Mouse (Mus musculus): Measurements from ENCODE around the gene Ranbp9. TPM values are rescaled to one million over a fixed set of nuclear protein-coding genes. Genes with fewer than 3 reads are reported as not detected.

Gene Ranbp9
- total and polyA plus RNA-seq, 2 experiments from 2014 or later: 9.6 to 67.1 TPM

GRCm38 (mm10) chr13:43412311-43412710 is 68.8 kb downstream of the Ranbp9 start:
- Histone ChIP-seq H3K9me3 (ENCODE audit: low read length) (no peaks in the 10 kb centered on the region), H3K36me3 (ENCODE audit: insufficient read depth, low read length) (peaks cover 35% of the 10 kb centered on the region), H3K27me3 (ENCODE audit: insufficient read depth, low read length) (no peaks in the 10 kb centered on the region), H3K4me1 (ENCODE audit: insufficient read depth, low read length) (no peaks in the 10 kb centered on the region), H3K4me2 (ENCODE audit: low read depth, low read length) (no peak overlapping the region), H3K4me3 (ENCODE audit: low read length) (no peak overlapping the region), H3K9ac (replicated peaks; ENCODE audit: low read length) (no peak overlapping the region), H3K27ac (no peak overlapping the region)
- DNase-seq (ENCODE audit: low spot score): no peak
- no peak for ATAC-seq
- TF ChIP-seq CTCF (IDR thresholded peaks at IDR 0.05; ENCODE audit: low read depth): no peak
- WGBS: 85% methylated on average over 7 of the region's 7 CpGs

- no peak for TF ChIP-seq CTCF (IDR thresholded peaks at IDR 0.05; ENCODE audit: low read depth)
- Histone ChIP-seq H3K27ac (no peak overlapping the region), H3K36me3 (ENCODE audit: insufficient read depth, low read length) (peaks cover 15% of the 10 kb centered on the region; the same call in 1 of the 2 replicates), H3K4me3 (ENCODE audit: low read length) (0 out of 2 replicates have a peak overlapping the region, but pooled peaks have one; percentile 84), H3K9ac (replicated peaks; ENCODE audit: low read length) (no peak overlapping the region), H3K4me2 (ENCODE audit: low read depth, low read length) (peak overlapping the region; percentile 71; the same call in 1 of the 2 replicates), H3K27me3 (ENCODE audit: insufficient read depth, low read length) (no peaks in the 10 kb centered on the region), H3K9me3 (ENCODE audit: low read length) (no peaks in the 10 kb centered on the region), H3K4me1 (ENCODE audit: insufficient read depth, low read length) (no peaks in the 10 kb centered on the region)
- ATAC-seq (no peak), DNase-seq (ENCODE audit: low spot score) (no peak)
- WGBS: 89% methylated on average over 5 of the region's 5 CpGs
Measured at GRCm38 (mm10) chr13:43399576-43399975, 81.5 kb downstream of the Ranbp9 start.

- peak; percentile 94 for ATAC-seq
Measured at GRCm38 (mm10) chr13:43398297-43399080, 82.6 kb downstream of the Ranbp9 start, which contains the start of gene Nol7. Nol7 (plus strand) TSS chr13:43398390.

DNA sequence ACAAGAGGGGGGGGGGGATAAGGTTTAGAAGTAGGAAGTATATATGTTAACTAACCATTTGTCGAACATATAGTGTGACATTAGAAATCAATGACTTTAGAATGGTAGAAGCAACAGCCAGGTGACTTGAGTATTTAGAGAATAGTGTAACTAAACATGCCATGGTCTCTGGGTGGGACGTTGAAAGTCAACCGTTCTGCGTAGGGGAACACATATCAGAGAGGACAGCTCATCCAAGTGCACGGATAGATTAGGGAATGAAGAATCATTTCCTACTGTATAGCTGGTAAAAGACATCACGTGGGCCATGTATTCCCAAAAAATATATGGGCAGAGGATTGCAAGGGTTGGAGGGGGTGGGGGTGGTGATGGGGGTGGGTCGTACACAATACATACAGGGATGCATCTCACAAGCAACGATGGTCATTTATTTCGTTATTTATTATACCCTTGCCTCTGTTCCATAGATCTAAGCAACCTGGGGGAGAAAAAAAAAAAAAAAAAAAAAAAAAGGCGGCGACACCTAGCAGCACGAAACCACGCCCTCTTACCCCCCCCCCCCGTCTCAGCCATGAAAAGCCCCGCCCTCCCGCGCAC is 83.3 kb downstream of the Ranbp9 start:
- ATAC-seq (no peak; the same call in 1 of the 2 replicates), DNase-seq (ENCODE audit: low spot score) (peak; percentile 5)
- H3K36me3 ChIP-seq (ENCODE audit: insufficient read depth, low read length): peaks cover 12% of the 10 kb centered on the region; the same call in 1 of the 2 replicates
- no peak for TF ChIP-seq CTCF (IDR thresholded peaks at IDR 0.05; ENCODE audit: low read depth)
- no peaks in the 10 kb centered on the region for H3K27me3 ChIP-seq (ENCODE audit: insufficient read depth, low read length)
- no peak overlapping the region; the same call in 1 of the 2 replicates for H3K27ac ChIP-seq
- no peaks in the 10 kb centered on the region for H3K4me1 ChIP-seq (ENCODE audit: insufficient read depth, low read length)
- H3K9ac ChIP-seq (replicated peaks; ENCODE audit: low read length): no peak overlapping the region
- WGBS: 52% methylated on average over 13 of the region's 17 CpGs
- H3K9me3 ChIP-seq (ENCODE audit: low read length): no peaks in the 10 kb centered on the region
- peak overlapping the region; percentile 39; the same call in 1 of the 2 replicates for H3K4me2 ChIP-seq (ENCODE audit: low read depth, low read length)
- peak overlapping the region; percentile 84 for H3K4me3 ChIP-seq (ENCODE audit: low read length)

More at GRCm38 (mm10) chr13:43398297-43399080, 82.6 kb downstream of the Ranbp9 start, which contains the start of gene Nol7:
- Histone ChIP-seq H3K36me3 (ENCODE audit: insufficient read depth, low read length) (peaks cover 15% of the 10 kb centered on the region; the same call in 1 of the 2 replicates), H3K27ac (peak within 1 kb of the TSS; percentile 96), H3K4me1 (ENCODE audit: insufficient read depth, low read length) (no peaks in the 10 kb centered on the region), H3K4me3 (ENCODE audit: low read length) (peak within 1 kb of the TSS; percentile 84), H3K9ac (replicated peaks; ENCODE audit: low read length) (peak within 1 kb of the TSS; percentile 90), H3K27me3 (ENCODE audit: insufficient read depth, low read length) (no peaks in the 10 kb centered on the region), H3K4me2 (ENCODE audit: low read depth, low read length) (peak within 1 kb of the TSS; percentile 71), H3K9me3 (ENCODE audit: low read length) (no peaks in the 10 kb centered on the region)
- WGBS: under 1% methylated on average over 64 of the region's 72 CpGs
- peak; percentile 88 for TF ChIP-seq CTCF (IDR thresholded peaks at IDR 0.05; ENCODE audit: low read depth)
- peak; percentile 98 for DNase-seq (ENCODE audit: low spot score)

DNA sequence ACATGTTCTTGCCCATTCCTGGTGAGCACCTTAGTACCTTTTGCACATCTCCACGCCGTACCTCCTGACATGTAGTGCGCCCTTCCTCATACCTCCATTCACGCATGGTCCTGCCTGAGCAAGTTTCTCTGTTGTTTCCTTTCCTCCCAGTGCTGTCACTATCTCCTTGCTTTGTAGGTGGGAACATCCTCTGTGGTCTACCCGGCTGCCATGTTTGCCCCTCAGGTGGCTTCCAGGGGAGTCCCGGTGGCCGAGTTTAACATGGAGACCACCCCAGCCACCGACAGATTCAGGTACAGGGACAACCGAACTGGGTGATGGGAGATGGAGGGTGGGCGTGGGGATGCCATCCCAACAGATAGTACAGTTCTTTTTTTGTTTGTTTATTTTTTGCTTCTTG is 95.8 kb downstream of the Ranbp9 start:
- Histone ChIP-seq H3K4me3 (ENCODE audit: low read length) (no peak overlapping the region), H3K27me3 (ENCODE audit: insufficient read depth, low read length) (no peaks in the 10 kb centered on the region), H3K9me3 (ENCODE audit: low read length) (no peaks in the 10 kb centered on the region), H3K4me2 (ENCODE audit: low read depth, low read length) (no peak overlapping the region), H3K27ac (no peak overlapping the region), H3K4me1 (ENCODE audit: insufficient read depth, low read length) (no peaks in the 10 kb centered on the region), H3K9ac (replicated peaks; ENCODE audit: low read length) (no peak overlapping the region), H3K36me3 (ENCODE audit: insufficient read depth, low read length) (no peaks in the 10 kb centered on the region)
- ATAC-seq: no peak
- WGBS: 96% methylated on average over 10 of the region's 10 CpGs
- DNase-seq (ENCODE audit: low spot score): no peak
- TF ChIP-seq CTCF (IDR thresholded peaks at IDR 0.05; ENCODE audit: low read depth): no peak

DNA sequence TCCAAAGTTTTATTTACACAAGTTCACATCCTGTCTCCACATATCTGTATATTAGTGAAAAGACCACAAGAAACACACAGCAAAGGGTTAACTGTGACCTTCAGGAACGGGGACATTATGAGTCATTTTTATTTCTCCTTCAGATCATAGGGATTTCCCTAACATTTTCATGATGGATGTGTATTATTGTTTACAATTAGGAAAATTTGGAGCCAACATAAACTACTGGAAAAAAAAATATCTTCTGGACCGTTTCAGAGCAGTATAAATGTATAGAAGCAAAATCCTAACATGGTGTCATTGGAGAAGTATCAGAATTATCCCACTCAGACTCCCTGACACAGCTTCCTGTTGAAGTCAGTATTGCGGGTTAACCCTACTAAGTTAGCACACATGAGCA is 101.1 kb downstream of the Ranbp9 start:
- Histone ChIP-seq H3K9ac (replicated peaks; ENCODE audit: low read length) (no peak overlapping the region), H3K36me3 (ENCODE audit: insufficient read depth, low read length) (peaks cover 7% of the 10 kb centered on the region; the same call in 1 of the 2 replicates), H3K4me2 (ENCODE audit: low read depth, low read length) (no peak overlapping the region), H3K4me1 (ENCODE audit: insufficient read depth, low read length) (no peaks in the 10 kb centered on the region), H3K27ac (no peak overlapping the region), H3K27me3 (ENCODE audit: insufficient read depth, low read length) (no peaks in the 10 kb centered on the region), H3K9me3 (ENCODE audit: low read length) (no peaks in the 10 kb centered on the region), H3K4me3 (ENCODE audit: low read length) (no peak overlapping the region)
- TF ChIP-seq CTCF (IDR thresholded peaks at IDR 0.05; ENCODE audit: low read depth): no peak
- 83% methylated on average over 3 of the region's 3 CpGs for WGBS
- ATAC-seq (no peak), DNase-seq (ENCODE audit: low spot score) (no peak)

Data from hindbrain, postnatal 0 days (tissue).